Mouse (Mus musculus): ENCODE data around the gene Gm815. TPM values are rescaled to one million over a fixed set of nuclear protein-coding genes. Genes with fewer than 3 reads are reported as not detected.

The Gm815 gene
- polyA plus RNA-seq, 2 experiments = not detected

DNA sequence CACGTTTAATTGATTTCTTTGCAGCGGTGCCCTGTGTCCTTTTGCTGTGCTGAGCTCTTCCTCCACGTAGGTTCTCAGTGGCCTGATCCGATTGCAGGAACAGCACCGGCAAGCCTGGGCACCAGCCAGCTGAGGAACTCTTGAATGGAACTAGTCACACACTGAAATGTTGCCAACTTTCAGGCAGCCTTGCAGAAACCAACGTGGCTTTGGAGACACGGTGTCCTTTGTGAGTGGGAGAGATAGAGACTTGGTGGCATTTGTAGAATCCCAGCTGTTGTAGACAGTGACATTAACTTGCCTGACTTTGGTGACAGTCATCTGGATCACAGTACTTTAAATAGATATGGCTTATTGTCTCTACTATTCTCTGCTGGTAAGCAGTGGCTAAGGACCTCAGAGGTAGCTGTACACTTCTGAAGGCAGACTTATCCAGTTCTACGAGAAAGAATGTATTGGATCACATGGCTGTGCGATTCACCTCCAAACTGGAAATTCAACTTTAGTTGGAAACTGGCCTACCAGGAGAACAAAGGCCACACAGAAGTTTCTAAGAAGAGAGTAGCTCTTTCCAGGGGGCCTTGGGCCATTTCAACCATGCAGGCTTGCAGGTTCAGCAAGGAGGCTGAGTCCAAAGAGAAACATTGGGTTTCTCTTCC, 5.8 kb downstream of the Gm815 start:
- Histone ChIP-seq H3K9ac (replicated peaks) (no peak overlapping the region), H3K36me3 (replicated peaks; ENCODE audit: control insufficient read depth, insufficient read depth, low read depth) (no peaks in the 10 kb centered on the region), H3K27ac (no peak overlapping the region), H3K4me1 (replicated peaks; ENCODE audit: control insufficient read depth in 2 of 2, insufficient read depth in 2 of 2, low read length in 1 of 2) (no peaks in the 10 kb centered on the region), H3K27me3 (ENCODE audit: control insufficient read depth, insufficient read depth, low read length) (no peaks in the 10 kb centered on the region), H3K4me2 (ENCODE audit: low read depth) (no peak overlapping the region), H3K9me3 (ENCODE audit: control insufficient read depth, low read length) (no peaks in the 10 kb centered on the region), H3K4me3 (ENCODE audit: insufficient read depth in 1 of 2, low read depth in 2 of 2, low read length in 2 of 2) (no peak overlapping the region)
- WGBS (ENCODE audit: insufficient replicate concordance) = 61% methylated on average over 9 of the region's 9 CpGs
- no peak for TF ChIP-seq EP300 (IDR thresholded peaks at IDR 0.05; ENCODE audit: low read depth)
- TF ChIP-seq CTCF (IDR thresholded peaks at IDR 0.05; ENCODE audit: low read depth) = no peak
- no peak for ATAC-seq (ENCODE audit: insufficient read depth)
- DNase-seq (ENCODE audit: low read depth in 3 of 3, low spot score in 3 of 3) = no peak

DNA sequence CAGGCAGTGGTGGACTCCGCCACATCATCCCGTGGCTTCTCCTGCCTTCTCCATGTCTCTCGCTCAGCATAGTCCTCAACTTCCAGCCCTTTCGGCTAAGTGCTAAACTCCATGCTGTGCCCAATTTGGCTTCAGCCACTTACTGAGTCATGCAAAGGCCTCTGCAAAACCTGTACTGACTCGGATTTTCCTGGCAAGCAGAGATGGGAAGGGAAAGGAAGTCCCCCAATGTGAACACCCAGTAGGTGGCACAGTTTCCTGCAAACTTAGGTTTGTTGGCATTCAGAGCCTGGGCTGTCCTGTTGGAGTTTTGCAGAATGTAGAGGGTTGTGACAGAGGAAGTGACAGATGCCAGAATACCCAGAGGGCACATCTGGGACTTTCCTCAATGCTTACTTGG, 7.2 kb downstream of the Gm815 start:
- Histone ChIP-seq H3K27ac (no peak overlapping the region), H3K4me3 (ENCODE audit: insufficient read depth in 1 of 2, low read depth in 2 of 2, low read length in 2 of 2) (no peak overlapping the region), H3K4me1 (replicated peaks; ENCODE audit: control insufficient read depth in 2 of 2, insufficient read depth in 2 of 2, low read length in 1 of 2) (no peaks in the 10 kb centered on the region), H3K4me2 (ENCODE audit: low read depth) (no peak overlapping the region), H3K36me3 (replicated peaks; ENCODE audit: control insufficient read depth, insufficient read depth, low read depth) (no peaks in the 10 kb centered on the region), H3K27me3 (ENCODE audit: control insufficient read depth, insufficient read depth, low read length) (no peaks in the 10 kb centered on the region), H3K9me3 (ENCODE audit: control insufficient read depth, low read length) (no peaks in the 10 kb centered on the region), H3K9ac (replicated peaks) (no peak overlapping the region)
- ATAC-seq (ENCODE audit: insufficient read depth) = no peak
- TF ChIP-seq CTCF (IDR thresholded peaks at IDR 0.05; ENCODE audit: low read depth) = no peak
- no peak for TF ChIP-seq EP300 (IDR thresholded peaks at IDR 0.05; ENCODE audit: low read depth)
- DNase-seq (ENCODE audit: low read depth in 3 of 3, low spot score in 3 of 3) = no peak
- 55% methylated on average over 5 of the region's 5 CpGs for WGBS (ENCODE audit: insufficient replicate concordance)

DNA sequence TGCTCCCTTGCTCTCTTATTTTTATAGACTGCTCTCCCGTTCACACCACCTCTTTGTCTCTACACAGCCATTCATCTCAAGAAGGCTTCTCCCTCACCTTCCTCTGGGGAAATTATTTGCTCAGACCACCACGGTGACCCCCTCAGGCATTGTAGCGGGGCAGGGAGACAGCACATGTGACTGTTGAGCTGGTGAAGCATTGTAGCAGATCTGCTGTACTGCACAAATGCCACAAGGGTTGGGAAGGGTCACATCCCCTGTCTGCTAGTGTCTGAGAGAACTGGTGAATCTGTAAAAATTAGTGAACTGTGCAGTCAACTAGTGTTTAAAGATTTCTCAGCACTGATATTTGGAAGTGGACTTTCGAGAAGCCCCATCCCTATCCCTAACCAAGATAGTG, 16.5 kb downstream of the Gm815 start:
- TF ChIP-seq CTCF (IDR thresholded peaks at IDR 0.05; ENCODE audit: low read depth) = no peak
- TF ChIP-seq EP300 (IDR thresholded peaks at IDR 0.05; ENCODE audit: low read depth) = no peak

DNA sequence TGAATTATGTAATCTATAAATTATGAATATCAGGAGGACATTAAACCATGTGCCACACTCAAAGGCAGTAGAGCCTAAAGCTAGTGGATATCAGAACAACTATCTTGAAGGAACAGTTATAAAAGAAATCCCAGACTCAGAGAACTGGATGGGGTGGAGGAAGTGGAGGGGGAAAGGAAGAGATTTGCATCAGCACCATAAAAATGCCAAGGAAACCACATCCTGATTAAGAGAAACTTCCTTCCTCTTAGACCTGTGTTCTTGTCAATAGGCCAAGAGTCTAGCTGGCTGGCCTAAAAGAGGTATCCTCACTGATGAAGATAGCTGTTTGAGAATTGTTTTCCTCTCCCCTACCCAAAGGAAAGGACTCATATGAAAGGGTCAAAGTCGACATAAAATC, 28.6 kb downstream of the Gm815 start:
- Histone ChIP-seq H3K4me1 (replicated peaks; ENCODE audit: control insufficient read depth in 2 of 2, insufficient read depth in 2 of 2, low read length in 1 of 2) (no peaks in the 10 kb centered on the region), H3K27ac (no peak overlapping the region), H3K9ac (replicated peaks) (no peak overlapping the region), H3K4me3 (ENCODE audit: insufficient read depth in 1 of 2, low read depth in 2 of 2, low read length in 2 of 2) (no peak overlapping the region), H3K4me2 (ENCODE audit: low read depth) (no peak overlapping the region), H3K27me3 (ENCODE audit: control insufficient read depth, insufficient read depth, low read length) (no peaks in the 10 kb centered on the region), H3K36me3 (replicated peaks; ENCODE audit: control insufficient read depth, insufficient read depth, low read depth) (no peaks in the 10 kb centered on the region), H3K9me3 (ENCODE audit: control insufficient read depth, low read length) (no peaks in the 10 kb centered on the region)
- 8% methylated on average over 1 of the region's 1 CpGs for WGBS (ENCODE audit: insufficient replicate concordance)
- TF ChIP-seq EP300 (IDR thresholded peaks at IDR 0.05; ENCODE audit: low read depth) (no peak), CTCF (IDR thresholded peaks at IDR 0.05; ENCODE audit: low read depth) (no peak)
- ATAC-seq (ENCODE audit: insufficient read depth) (no peak), DNase-seq (ENCODE audit: low read depth in 3 of 3, low spot score in 3 of 3) (no peak)

More for the DNA sequence above, 16.5 kb downstream of the Gm815 start:
- H3K27me3 ChIP-seq (ENCODE audit: control insufficient read depth, insufficient read depth, low read length) = no peaks in the 10 kb centered on the region
- no peaks in the 10 kb centered on the region for H3K36me3 ChIP-seq (replicated peaks; ENCODE audit: control insufficient read depth, insufficient read depth, low read depth)
- H3K9ac ChIP-seq (replicated peaks) = no peak overlapping the region
- 48% methylated on average over 4 of the region's 4 CpGs for WGBS (ENCODE audit: insufficient replicate concordance)
- H3K4me3 ChIP-seq (ENCODE audit: insufficient read depth in 1 of 2, low read depth in 2 of 2, low read length in 2 of 2) = no peak overlapping the region
- DNase-seq (ENCODE audit: low read depth in 3 of 3, low spot score in 3 of 3) (no peak), ATAC-seq (ENCODE audit: insufficient read depth) (no peak)
- no peak overlapping the region for H3K27ac ChIP-seq
- H3K4me1 ChIP-seq (replicated peaks; ENCODE audit: control insufficient read depth in 2 of 2, insufficient read depth in 2 of 2, low read length in 1 of 2) = no peaks in the 10 kb centered on the region
- no peak overlapping the region for H3K4me2 ChIP-seq (ENCODE audit: low read depth)
- H3K9me3 ChIP-seq (ENCODE audit: control insufficient read depth, low read length) = no peaks in the 10 kb centered on the region

DNA sequence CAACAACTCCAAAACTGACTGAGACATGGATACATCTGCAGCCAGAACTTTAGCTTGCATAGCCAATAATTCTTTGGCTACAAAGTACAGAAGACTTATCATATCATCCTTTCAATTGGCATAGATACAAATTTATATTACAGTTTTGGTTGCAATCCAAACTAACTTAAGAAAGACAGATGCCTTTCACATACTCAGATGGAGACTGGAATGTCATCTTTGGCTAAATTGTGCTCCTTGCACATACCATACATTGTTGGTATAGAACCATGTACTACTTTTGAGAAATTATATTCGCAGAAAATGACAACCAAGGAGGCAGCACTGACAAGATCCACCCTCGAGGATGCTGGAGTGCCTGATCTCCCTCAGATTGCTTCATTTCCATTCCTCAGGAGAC, 35.1 kb downstream of the Gm815 start:
- no peak overlapping the region for H3K27ac ChIP-seq
- TF ChIP-seq EP300 (IDR thresholded peaks at IDR 0.05; ENCODE audit: low read depth) (no peak), CTCF (IDR thresholded peaks at IDR 0.05; ENCODE audit: low read depth) (no peak)
- H3K36me3 ChIP-seq (replicated peaks; ENCODE audit: control insufficient read depth, insufficient read depth, low read depth) = no peaks in the 10 kb centered on the region
- H3K4me3 ChIP-seq (ENCODE audit: insufficient read depth in 1 of 2, low read depth in 2 of 2, low read length in 2 of 2) = no peak overlapping the region
- H3K4me2 ChIP-seq (ENCODE audit: low read depth) = no peak overlapping the region
- no peak overlapping the region for H3K9ac ChIP-seq (replicated peaks)
- DNase-seq (ENCODE audit: low read depth in 3 of 3, low spot score in 3 of 3) (no peak), ATAC-seq (ENCODE audit: insufficient read depth) (no peak)
- 42% methylated on average over 2 of the region's 2 CpGs for WGBS (ENCODE audit: insufficient replicate concordance)
- H3K27me3 ChIP-seq (ENCODE audit: control insufficient read depth, insufficient read depth, low read length) = no peaks in the 10 kb centered on the region
- H3K4me1 ChIP-seq (replicated peaks; ENCODE audit: control insufficient read depth in 2 of 2, insufficient read depth in 2 of 2, low read length in 1 of 2) = no peaks in the 10 kb centered on the region
- no peaks in the 10 kb centered on the region for H3K9me3 ChIP-seq (ENCODE audit: control insufficient read depth, low read length)
